7 mouse cellular contexts compared by ENCODE assay signal in the genomic region with DNA sequence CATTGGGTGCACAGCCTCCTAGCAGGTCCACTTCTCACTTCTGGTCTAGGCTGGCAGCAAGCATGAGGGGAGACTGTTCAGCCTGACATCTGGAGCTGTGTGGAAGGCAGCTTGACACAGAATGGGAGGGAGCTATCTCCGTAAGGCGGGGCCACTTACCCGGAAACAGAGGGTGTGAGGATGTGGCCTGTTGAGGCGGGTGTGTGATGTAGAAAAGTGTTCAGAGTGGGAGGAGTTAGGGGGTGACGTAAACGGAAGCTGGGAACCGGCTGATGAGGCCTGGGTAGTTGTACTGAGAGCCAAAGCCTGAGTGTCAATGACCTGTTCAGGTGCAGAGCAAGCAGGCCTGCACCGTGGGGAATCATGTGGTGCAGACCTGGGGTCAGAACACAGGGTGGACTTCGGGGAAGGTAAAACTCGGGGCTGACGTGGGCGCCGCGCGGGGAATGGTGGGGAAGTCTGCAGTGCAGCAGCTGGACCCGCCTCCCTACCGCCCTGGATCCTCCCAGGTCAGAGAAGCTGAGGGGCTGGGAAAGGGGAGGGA. TPM values are rescaled to one million over a fixed set of nuclear protein-coding genes. Genes with fewer than 3 reads are reported as not detected.
A peak's percentile ranks its signal among the peaks of the same experiment; 100 is the strongest.
DNase-seq lines count a peak whose midpoint lies in the region; ATAC-seq lines count a peak whose summit lies in the region.
"Not testable (repeated sequence)": the region's sequence is repeated elsewhere in the genome, so short reads cannot be mapped to it uniquely, and the experiment has no call there.

Gene Zfp983, plus strand, starts transcription at position 261 of the 544 bp plus-strand sequence.

- not testable (repeated sequence) for H3K9me3 ChIP-seq in intestine, embryonic 16.5 days (ENCODE audit: control insufficient read depth, low read length); midbrain, embryonic 11.5 days (ENCODE audit: control insufficient read depth, low read length)

- H3K27ac ChIP-seq in intestine, embryonic 16.5 days (ENCODE audit: low read length) = peak within 1 kb of the TSS; percentile 64
- not testable (repeated sequence) for H3K27ac ChIP-seq in midbrain, embryonic 11.5 days (ENCODE audit: low read depth, low read length)

- 0% methylated on average over 17 of the region's 17 CpGs for WGBS in intestine, embryonic 16.5 days
- WGBS in midbrain, embryonic 11.5 days = under 1% methylated on average over 17 of the region's 17 CpGs

- H3K9ac ChIP-seq in intestine, embryonic 16.5 days (ENCODE audit: low read depth, low read length) = peak within 1 kb of the TSS; percentile 64
- peak within 1 kb of the TSS; percentile 47; the same call in 1 of the 2 replicates for H3K9ac ChIP-seq in midbrain, embryonic 11.5 days (ENCODE audit: low read length)

- peak; percentile 100 for ATAC-seq in intestine, embryonic 16.5 days
- peak; percentile 99 for ATAC-seq in midbrain, embryonic 11.5 days (ENCODE audit: low FRiP score)

- not testable (repeated sequence) for H3K36me3 ChIP-seq in intestine, embryonic 16.5 days (ENCODE audit: control insufficient read depth, insufficient read depth, low read length); midbrain, embryonic 11.5 days (ENCODE audit: control insufficient read depth, insufficient read depth, low read length)

- not testable (repeated sequence) for H3K4me1 ChIP-seq in intestine, embryonic 16.5 days (ENCODE audit: control insufficient read depth, insufficient read depth, low read length); midbrain, embryonic 11.5 days (ENCODE audit: control insufficient read depth, insufficient read depth, low read length)

- peak within 1 kb of the TSS; percentile 53 for H3K4me3 ChIP-seq in intestine, embryonic 16.5 days (ENCODE audit: low read length)
- H3K4me3 ChIP-seq in midbrain, embryonic 11.5 days (ENCODE audit: low read depth, low read length) = peak within 1 kb of the TSS; percentile 39

- peak within 1 kb of the TSS; percentile 43 for H3K4me2 ChIP-seq in intestine, embryonic 16.5 days (ENCODE audit: low read depth, low read length)
- H3K4me2 ChIP-seq in midbrain, embryonic 11.5 days = peak within 1 kb of the TSS; percentile 37

- H3K27me3 ChIP-seq in intestine, embryonic 16.5 days (replicated peaks; ENCODE audit: control insufficient read depth, insufficient read depth, low read length); midbrain, embryonic 11.5 days (ENCODE audit: control insufficient read depth, insufficient read depth, low read length): not testable (repeated sequence)

- peak; percentile 82 for DNase-seq in adrenal gland, adult 8-10 months
- DNase-seq in embryo, embryonic 9.5 days (ENCODE audit: extremely low spot score) = peak; percentile 86
- peak; percentile 44 to 73 for DNase-seq in gastrocnemius, postnatal 4 days (ENCODE audit: low spot score in 2 of 2)
- DNase-seq in left cerebral cortex, postnatal 36 days (ENCODE audit: low spot score in 2 of 2) = peak; percentile 59 to 64
- DNase-seq in midbrain, embryonic 11.5 days (ENCODE audit: low spot score, missing footprints) = peak; percentile 96
- peak; percentile 75 for DNase-seq in skeletal muscle tissue, adult 2 months (ENCODE audit: low read depth, low spot score)

- intact Hi-C loops in left cerebral cortex, postnatal 36 days (cut with DNase I) = not testable (repeated sequence)

RNA-seq across cellular contexts. Expression of gene Zfp983, which starts in this region (rescaled TPM):
- total RNA-seq in adrenal gland, adult 8-10 months (2022) = 10 to 100 TPM in 2 of 4 experiments, 1 to 10 TPM in 2; 8.2 to 13.5 (median 10.0) TPM
- 1 to 10 TPM; 3.2 to 4.4 TPM for total RNA-seq in gastrocnemius, postnatal 4 days (2021)
- 3.4 and 3.9 TPM in 2 replicates for polyA plus RNA-seq in intestine, embryonic 16.5 days (2015; fragmentation: Nextera tagmentation; extraction: Ambion mirVana)
- total RNA-seq in left cerebral cortex, postnatal 36 days (2021) = 10 to 100 TPM; 10.6 to 12.1 TPM
- polyA plus RNA-seq in midbrain, embryonic 11.5 days (2014; fragmentation: Nextera tagmentation; extraction: Ambion mirVana) = 8.5 and 9.5 TPM in 2 replicates
